Mouse (Mus musculus) layer of hippocampus, adult 9-10 months (tissue): ENCODE data around the gene Crtac1.

Experiments
- DNase-seq: peaks from one replicate; pipeline ENCODE4 v3.0.0; 2022; ENCODE audit warnings: low spot score

Crtac1 gene

GRCm38 (mm10) chr19:42431485-42432190, at the start of gene Crtac1:
Crtac1 (minus strand) TSS chr19:42431783.
- peak; percentile 43 for DNase-seq

GRCm38 (mm10) chr19:42478303-42478702, 46.7 kb upstream of the Crtac1 start:
- no peak for DNase-seq

- no peak for DNase-seq
Measured at GRCm38 (mm10) chr19:42477769-42478168, 46.2 kb upstream of the Crtac1 start.

GRCm38 (mm10) chr19:42472831-42473230, 41.2 kb upstream of the Crtac1 start:
- no peak for DNase-seq

- no peak for DNase-seq
Measured at GRCm38 (mm10) chr19:42471571-42471970, 40.0 kb upstream of the Crtac1 start.

- DNase-seq, result no peak
Measured at GRCm38 (mm10) chr19:42461851-42462250, 30.3 kb upstream of the Crtac1 start.

GRCm38 (mm10) chr19:42461353-42461752, 29.8 kb upstream of the Crtac1 start:
- DNase-seq, result no peak

GRCm38 (mm10) chr19:42459512-42459911, 27.9 kb upstream of the Crtac1 start:
- no peak for DNase-seq

- DNase-seq, result no peak
Measured at GRCm38 (mm10) chr19:42454481-42455236, 23.1 kb upstream of the Crtac1 start.

GRCm38 (mm10) chr19:42454006-42454405, 22.4 kb upstream of the Crtac1 start:
- DNase-seq, result no peak

- no peak for DNase-seq
Measured at GRCm38 (mm10) chr19:42452539-42452938, 21.0 kb upstream of the Crtac1 start.

- no peak for DNase-seq
Measured at GRCm38 (mm10) chr19:42448539-42448938, 17.0 kb upstream of the Crtac1 start.

GRCm38 (mm10) chr19:42443887-42444409, 12.4 kb upstream of the Crtac1 start:
- DNase-seq, result no peak

GRCm38 (mm10) chr19:42443266-42443665, 11.7 kb upstream of the Crtac1 start:
- no peak for DNase-seq

- DNase-seq, result no peak
Measured at GRCm38 (mm10) chr19:42442246-42443197, 10.9 kb upstream of the Crtac1 start.

- DNase-seq, result no peak
Measured at GRCm38 (mm10) chr19:42440089-42440488, 8.5 kb upstream of the Crtac1 start.

GRCm38 (mm10) chr19:42439353-42439752, 7.8 kb upstream of the Crtac1 start:
- DNase-seq, result no peak

- DNase-seq, result no peak
Measured at GRCm38 (mm10) chr19:42435621-42436020, 4.0 kb upstream of the Crtac1 start.

- no peak for DNase-seq
Measured at GRCm38 (mm10) chr19:42432761-42433160, 1.2 kb upstream of the Crtac1 start.

GRCm38 (mm10) chr19:42432191-42432590, 608 bp upstream of the Crtac1 start:
- DNase-seq, result no peak

- DNase-seq, result no peak
Measured at GRCm38 (mm10) chr19:42430981-42431380, 602 bp downstream of the Crtac1 start.

- no peak for DNase-seq
Measured at GRCm38 (mm10) chr19:42429410-42429809, 2.2 kb downstream of the Crtac1 start.
